Mouse (Mus musculus) intestine, embryonic 14.5 days (tissue): ENCODE results near the gene Gemin2. TPM values are rescaled to one million over a fixed set of nuclear protein-coding genes. Genes with fewer than 3 reads are reported as not detected.

Source experiments
- ATAC-seq: fragments of 200-750 bp; cut with Nextera tagmentation; replicated peaks from 2 replicates; pipeline ENCODE4 v1.8.0; 2017; ENCODE audit warnings: low read depth, moderate number of reproducible peaks, moderate TSS enrichment, moderate library complexity; ENCODE audit not compliant: low FRiP score, low TSS enrichment
- DNase-seq: peaks from one replicate; pipeline ENCODE4 v3.0.0-alpha.2; 2018; ENCODE audit warnings: low spot score
- H3K27ac ChIP-seq: fragments of 300-500 bp; sonication (generic); 2 replicates; pipeline ENCODE4 v1.5.1; 2014; ENCODE audit warnings: low read depth, mild to moderate bottlenecking, control low read depth
- H3K27me3 ChIP-seq: fragments of 300-500 bp; sonication (generic); replicated peaks from 2 replicates; pipeline ENCODE4 v1.6.1; 2014; ENCODE audit warnings: low read length, control low read depth; ENCODE audit not compliant: control insufficient read depth, insufficient read depth
- H3K36me3 ChIP-seq: fragments of 300-500 bp; sonication (generic); 2 replicates; pipeline ENCODE4 v1.6.1; 2014; ENCODE audit warnings: low read length, control low read depth; ENCODE audit not compliant: control insufficient read depth, insufficient read depth
- H3K4me1 ChIP-seq: fragments of 300-500 bp; sonication (generic); replicated peaks from 2 replicates; pipeline ENCODE4 v1.6.1; 2014; ENCODE audit warnings: low read length, control low read depth, mixed read lengths; ENCODE audit not compliant: control insufficient read depth, insufficient read depth
- H3K4me2 ChIP-seq: fragments of 300-500 bp; sonication (generic); 2 replicates; pipeline ENCODE4 v1.6.1; 2014; ENCODE audit warnings: low read length
- H3K4me3 ChIP-seq: fragments of 300-500 bp; sonication (generic); 2 replicates; pipeline ENCODE4 v1.5.1; 2014; ENCODE audit warnings: low read depth, low read length, control low read depth, mixed read lengths
- H3K9ac ChIP-seq: fragments of 300-500 bp; sonication (generic); 2 replicates; pipeline ENCODE4 v1.6.1; 2014; ENCODE audit warnings: mild to moderate bottlenecking, low read length
- H3K9me3 ChIP-seq: fragments of 300-500 bp; sonication (generic); 2 replicates; pipeline ENCODE4 v1.6.1; 2016; ENCODE audit warnings: low read length, control low read depth; ENCODE audit not compliant: control insufficient read depth
- WGBS: fragments of 180-500 bp; shearing (Covaris S2); extraction: QIAGEN DNeasy Blood & Tissue Kit; methylation state at CpG from one replicate; pipeline ENCODE4 v1.1.7; 2014; 5-methylcytosine and 5-hydroxymethylcytosine counted together
- polyA plus RNA-seq: library from polyadenylated mRNA; unstranded; fragments of >200 nt; fragmentation: Nextera tagmentation; extraction: Ambion mirVana; gene quantifications from 2 replicates; pipeline ENCODE4 v1.2.1, GENCODE M21; 2014

The Gemin2 gene
- polyA plus RNA-seq, 1 experiment from 2014 or later = 18.7 TPM

DNA sequence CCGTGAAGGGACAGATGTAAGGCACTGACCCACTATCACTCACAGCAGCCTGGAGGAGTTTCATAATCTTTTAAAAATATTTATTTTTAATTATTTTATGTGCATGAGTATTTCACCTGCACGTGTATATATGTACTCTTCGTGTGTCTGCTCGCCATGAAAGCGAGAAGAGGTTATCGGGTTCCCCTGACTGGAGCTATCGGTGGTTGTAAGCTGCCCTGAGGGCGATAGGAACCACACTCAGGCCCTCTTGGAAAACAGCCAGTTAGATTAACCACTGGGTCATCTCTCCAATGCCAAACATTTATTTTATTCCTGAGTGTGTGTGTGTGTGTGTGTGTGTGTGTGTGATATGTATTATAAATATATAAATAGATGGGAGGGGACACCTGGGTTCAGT lies 51.6 kb downstream of the Gemin2 start:
- DNase-seq (no peak), ATAC-seq (no peak)
- Histone ChIP-seq H3K36me3 (peaks cover 18% of the 10 kb centered on the region), H3K9ac (no peak overlapping the region), H3K4me3 (no peak overlapping the region), H3K27me3 (no peaks in the 10 kb centered on the region), H3K27ac (no peak overlapping the region), H3K9me3 (no peaks in the 10 kb centered on the region), H3K4me1 (peaks cover 6% of the 10 kb centered on the region; the same call in 1 of the 2 replicates), H3K4me2 (no peak overlapping the region)
- WGBS = 92% methylated on average over 8 of the region's 8 CpGs

DNA sequence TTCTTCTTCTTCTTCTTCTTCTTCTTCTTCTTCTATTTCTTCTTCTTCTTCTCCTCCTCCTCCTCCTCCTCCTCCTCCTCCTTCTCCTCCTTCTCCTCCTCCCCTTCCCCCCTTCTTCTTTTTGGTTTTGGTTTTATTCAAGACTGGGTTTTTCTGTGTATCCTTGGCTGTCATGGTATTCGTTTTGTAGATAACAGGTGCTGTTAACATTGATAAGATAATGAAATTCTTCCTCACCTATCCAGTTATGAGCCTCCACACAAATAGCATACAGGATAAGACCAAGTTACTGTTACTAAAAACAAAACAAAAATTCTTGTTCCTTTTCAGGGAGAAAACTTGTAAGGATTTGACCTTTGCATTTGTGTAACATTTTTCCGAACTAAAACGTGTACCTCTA lies 52.6 kb downstream of the Gemin2 start:
- Histone ChIP-seq H3K4me1 (no peaks in the 10 kb centered on the region; the same call in 1 of the 2 replicates), H3K4me3 (peak overlapping the region; percentile 90), H3K36me3 (peaks cover 28% of the 10 kb centered on the region), H3K27ac (peak overlapping the region; percentile 90), H3K9ac (peak overlapping the region; percentile 56; the same call in 1 of the 2 replicates), H3K4me2 (peak overlapping the region; percentile 70), H3K27me3 (no peaks in the 10 kb centered on the region), H3K9me3 (no peaks in the 10 kb centered on the region)
- ATAC-seq = no peak
- WGBS = 65% methylated on average over 3 of the region's 3 CpGs
- DNase-seq = no peak

DNA sequence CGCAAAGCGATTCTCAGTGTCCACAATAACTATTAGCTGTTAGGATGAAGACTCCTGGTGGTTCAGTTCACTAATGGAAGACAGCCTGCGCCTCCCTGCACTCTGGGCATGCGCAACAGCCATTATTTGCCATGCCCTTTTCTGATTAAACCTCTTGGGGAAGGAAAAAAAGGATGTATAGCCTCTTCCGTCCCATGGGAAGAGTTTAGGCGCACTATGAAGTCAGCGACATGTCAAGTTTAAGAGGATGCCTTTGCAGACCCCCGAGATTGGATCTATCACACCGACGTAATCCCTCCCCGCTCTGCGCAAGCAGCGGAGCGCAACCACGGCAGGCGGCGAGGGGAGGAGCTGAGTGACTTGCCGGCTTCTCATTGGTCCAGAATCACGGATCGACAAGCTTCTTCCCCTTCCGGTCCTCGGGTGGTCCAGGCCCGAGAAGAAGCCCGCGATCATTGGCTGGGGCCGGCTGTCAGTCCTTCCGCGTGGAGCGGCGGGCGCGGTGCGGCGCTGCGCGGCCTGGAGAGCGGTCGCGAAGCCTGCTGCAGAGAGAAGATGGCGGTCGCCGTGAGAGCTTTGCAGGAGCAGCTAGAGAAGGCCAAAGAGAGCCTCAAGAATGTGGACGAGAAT lies 53.4 kb downstream of the Gemin2 start, which contains the start of gene Pnn:
Pnn (plus strand) TSS at position 437 of the 630 bp plus-strand sequence.
- peak; percentile 99 for ATAC-seq
- Histone ChIP-seq H3K4me3 (peak within 1 kb of the TSS; percentile 90), H3K36me3 (peaks cover 36% of the 10 kb centered on the region), H3K9ac (peak within 1 kb of the TSS; percentile 99), H3K27ac (peak within 1 kb of the TSS; percentile 90), H3K27me3 (no peaks in the 10 kb centered on the region), H3K4me2 (peak within 1 kb of the TSS; percentile 70), H3K4me1 (no peaks in the 10 kb centered on the region; the same call in 1 of the 2 replicates), H3K9me3 (no peaks in the 10 kb centered on the region)
- under 1% methylated on average over 43 of the region's 43 CpGs for WGBS
- peak; percentile 96 for DNase-seq

DNA sequence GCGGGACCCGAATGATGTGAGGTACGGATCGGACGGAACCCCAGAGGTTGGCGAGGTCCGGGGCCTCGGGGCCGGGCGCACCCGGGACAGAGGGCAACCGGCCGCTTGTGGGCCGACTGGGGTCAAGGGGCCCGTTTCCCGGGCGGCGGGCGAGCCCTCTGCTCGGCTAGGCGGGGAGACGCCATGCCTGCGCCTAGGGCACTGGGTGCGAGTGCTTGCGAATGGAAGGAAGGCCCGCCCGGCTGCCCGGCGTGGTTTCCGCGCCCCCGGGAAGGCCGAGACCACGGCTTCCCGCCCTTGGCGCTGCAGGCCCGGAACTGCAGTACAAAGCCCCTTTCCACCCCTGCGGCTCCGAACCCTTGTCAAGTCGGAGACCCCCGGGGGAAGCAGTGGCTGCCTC lies 53.9 kb downstream of the Gemin2 start:
- H3K9me3 ChIP-seq = no peaks in the 10 kb centered on the region
- peak overlapping the region; percentile 88 for H3K27ac ChIP-seq
- H3K9ac ChIP-seq = peak overlapping the region; percentile 99
- ATAC-seq (peak; percentile 61; the same call in 1 of the 2 replicates), DNase-seq (no peak)
- peak overlapping the region; percentile 66 for H3K4me2 ChIP-seq
- WGBS = under 1% methylated on average over 41 of the region's 41 CpGs
- no peaks in the 10 kb centered on the region for H3K27me3 ChIP-seq
- H3K4me3 ChIP-seq = peak overlapping the region; percentile 90
- peaks cover 41% of the 10 kb centered on the region for H3K36me3 ChIP-seq
- H3K4me1 ChIP-seq = no peaks in the 10 kb centered on the region; the same call in 1 of the 2 replicates

DNA sequence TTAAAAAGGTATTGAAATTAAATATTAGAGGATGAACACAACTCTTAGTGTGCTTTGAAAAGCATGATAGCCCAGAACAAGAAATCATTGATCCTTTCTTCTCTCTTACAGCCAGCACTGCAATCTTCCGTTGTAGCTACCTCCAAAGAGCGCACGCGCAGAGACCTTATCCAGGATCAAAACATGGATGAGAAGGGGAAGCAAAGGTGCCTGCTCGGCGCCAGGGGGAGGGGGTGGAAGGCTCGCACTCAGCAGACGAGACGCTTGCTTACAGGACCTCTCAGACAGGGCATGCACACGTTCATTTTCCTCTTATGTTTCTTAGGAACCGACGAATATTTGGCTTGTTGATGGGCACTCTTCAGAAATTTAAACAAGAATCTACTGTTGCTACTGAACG lies 55.6 kb downstream of the Gemin2 start:
- no peak overlapping the region for H3K4me3 ChIP-seq
- WGBS = 93% methylated on average over 13 of the region's 13 CpGs

DNA sequence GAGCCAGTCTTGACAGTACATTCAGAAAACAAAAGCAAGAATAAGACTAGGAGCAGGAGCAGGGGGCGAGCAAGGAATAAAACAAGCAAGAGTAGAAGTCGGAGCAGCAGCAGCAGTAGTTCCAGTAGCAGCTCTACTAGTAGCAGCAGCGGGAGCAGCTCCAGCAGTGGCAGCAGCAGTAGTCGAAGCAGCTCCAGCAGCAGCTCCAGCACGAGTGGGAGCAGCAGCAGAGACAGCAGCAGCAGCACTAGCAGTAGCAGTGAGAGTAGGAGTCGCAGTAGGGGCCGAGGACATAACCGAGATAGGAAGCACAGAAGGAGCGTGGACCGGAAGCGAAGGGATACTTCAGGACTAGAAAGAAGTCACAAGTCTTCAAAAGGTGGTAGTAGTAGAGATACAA lies 59.1 kb downstream of the Gemin2 start:
- Histone ChIP-seq H3K4me1 (no peaks in the 10 kb centered on the region), H3K9me3 (no peaks in the 10 kb centered on the region), H3K4me3 (no peak overlapping the region), H3K36me3 (peaks cover 60% of the 10 kb centered on the region), H3K27me3 (no peaks in the 10 kb centered on the region), H3K4me2 (no peak overlapping the region), H3K27ac (no peak overlapping the region), H3K9ac (no peak overlapping the region)
- ATAC-seq = no peak
- DNase-seq = no peak
- WGBS = 88% methylated on average over 11 of the region's 11 CpGs

More for the DNA sequence above, 55.6 kb downstream of the Gemin2 start:
- ATAC-seq (no peak), DNase-seq (peak; percentile 31)
- Histone ChIP-seq H3K9ac (no peak overlapping the region), H3K27ac (no peak overlapping the region), H3K9me3 (no peaks in the 10 kb centered on the region), H3K4me1 (no peaks in the 10 kb centered on the region; the same call in 1 of the 2 replicates), H3K4me2 (no peak overlapping the region), H3K36me3 (peaks cover 52% of the 10 kb centered on the region), H3K27me3 (no peaks in the 10 kb centered on the region)

DNA sequence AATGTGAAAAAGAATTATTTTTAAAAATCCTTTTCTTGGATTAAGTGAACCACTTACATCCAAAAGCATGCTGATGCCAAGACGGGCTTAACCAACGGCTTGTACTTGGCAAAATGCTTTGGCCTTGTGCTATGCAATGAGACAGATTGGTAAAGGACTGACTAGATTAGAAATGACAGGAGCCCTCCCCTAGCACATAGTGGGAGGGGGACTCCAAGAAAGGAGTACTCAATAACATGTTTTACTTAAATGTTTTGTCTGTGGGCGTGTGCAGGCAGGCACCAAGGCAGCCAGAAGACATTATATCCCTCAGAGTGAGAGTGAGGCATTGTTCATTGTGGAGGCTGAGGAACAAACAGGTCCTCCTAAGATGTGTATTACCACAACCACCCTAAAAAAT lies 60.9 kb downstream of the Gemin2 start:
- ATAC-seq = no peak
- Histone ChIP-seq H3K27ac (no peak overlapping the region), H3K4me1 (no peaks in the 10 kb centered on the region), H3K9me3 (no peaks in the 10 kb centered on the region), H3K9ac (no peak overlapping the region), H3K4me2 (no peak overlapping the region), H3K36me3 (peaks cover 50% of the 10 kb centered on the region), H3K27me3 (no peaks in the 10 kb centered on the region), H3K4me3 (no peak overlapping the region)
- no peak for DNase-seq
- 90% methylated on average over 3 of the region's 3 CpGs for WGBS

DNA sequence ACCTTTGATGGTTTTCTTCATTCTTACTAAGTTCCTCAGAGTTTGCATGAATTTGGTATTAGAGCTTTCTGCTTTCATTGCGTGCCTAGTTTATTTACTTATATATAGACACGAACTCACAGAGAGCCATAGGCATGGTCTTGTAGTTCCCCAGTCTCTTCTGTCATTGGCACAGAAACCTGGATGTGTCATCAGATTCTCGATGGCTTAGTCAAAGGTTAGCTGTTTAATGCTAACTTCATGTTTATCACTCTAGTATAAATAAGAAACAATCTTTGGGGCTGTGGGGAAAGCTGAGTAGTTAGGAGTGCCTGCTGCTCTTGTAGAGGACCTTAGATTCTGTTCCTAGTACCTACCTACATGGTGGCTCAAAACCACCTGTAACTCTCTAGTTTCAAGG lies 63.8 kb downstream of the Gemin2 start:
- H3K4me2 ChIP-seq = no peak overlapping the region
- ATAC-seq = no peak
- H3K9ac ChIP-seq = no peak overlapping the region
- H3K4me1 ChIP-seq = no peaks in the 10 kb centered on the region
- H3K27ac ChIP-seq = no peak overlapping the region
- H3K36me3 ChIP-seq = peaks cover 20% of the 10 kb centered on the region
- WGBS = 83% methylated on average over 3 of the region's 3 CpGs
- no peak overlapping the region for H3K4me3 ChIP-seq
- no peak for DNase-seq
- no peaks in the 10 kb centered on the region for H3K9me3 ChIP-seq
- no peaks in the 10 kb centered on the region for H3K27me3 ChIP-seq

DNA sequence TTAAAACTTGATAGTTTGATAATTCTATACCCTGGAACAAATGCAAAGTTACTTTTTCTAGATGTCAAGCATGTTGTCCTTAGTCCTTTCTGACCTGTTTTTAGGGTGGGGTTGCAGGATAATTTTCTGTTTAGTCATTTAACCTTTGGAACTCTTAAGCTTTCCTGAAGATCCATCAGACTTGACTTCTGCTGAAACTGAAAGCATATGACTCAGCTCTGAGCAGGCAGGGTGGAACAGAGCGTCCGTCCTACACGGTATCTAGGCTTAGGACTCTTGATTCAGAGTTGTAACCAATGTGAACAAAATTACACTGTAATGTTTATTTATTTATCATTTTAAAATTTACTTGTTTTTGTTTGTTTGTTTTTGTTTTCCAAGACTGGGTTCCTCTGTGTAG lies 64.7 kb downstream of the Gemin2 start:
- 90% methylated on average over 3 of the region's 3 CpGs for WGBS
- no peak overlapping the region for H3K9ac ChIP-seq
- H3K4me3 ChIP-seq = no peak overlapping the region
- H3K36me3 ChIP-seq = peaks cover 13% of the 10 kb centered on the region
- H3K27me3 ChIP-seq = no peaks in the 10 kb centered on the region
- no peak overlapping the region for H3K4me2 ChIP-seq
- H3K27ac ChIP-seq = no peak overlapping the region
- ATAC-seq (no peak), DNase-seq (no peak)
- no peaks in the 10 kb centered on the region for H3K9me3 ChIP-seq
- no peaks in the 10 kb centered on the region for H3K4me1 ChIP-seq
